In the genomic region with DNA sequence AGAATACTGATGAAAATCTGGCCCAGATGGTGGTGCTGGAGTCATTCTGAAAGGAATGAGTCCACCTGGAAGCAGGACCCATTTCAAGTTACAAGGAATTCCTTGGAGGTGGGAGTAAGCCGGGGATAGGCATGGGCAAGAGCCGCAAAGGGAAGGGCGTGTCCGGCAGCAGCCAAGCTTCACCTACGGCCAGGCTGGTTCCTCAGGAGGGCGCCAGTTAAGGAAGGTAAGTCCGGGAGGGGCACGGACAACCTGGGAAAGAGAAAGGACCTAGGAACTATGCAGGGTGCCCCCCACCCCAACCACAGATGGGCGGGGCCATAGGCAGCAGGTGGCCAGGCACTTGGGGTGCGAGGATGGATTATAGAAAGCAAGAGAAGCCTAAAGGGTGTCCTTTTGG, we compare ENCODE assay signal across 8 mouse cellular contexts. TPM values are rescaled to one million over a fixed set of nuclear protein-coding genes. Genes with fewer than 3 reads are reported as not detected.
DNase-seq lines count a peak whose midpoint lies in the region; ATAC-seq and TF ChIP-seq lines count a peak whose summit lies in the region.

No protein-coding gene starts in this region.

- H3K9ac ChIP-seq in heart, postnatal 0 days (replicated peaks; ENCODE audit: low read depth, low read length), result peak overlapping the region; percentile 49
- no peak overlapping the region; the same call in 1 of the 2 replicates for H3K9ac ChIP-seq in liver, embryonic 14.5 days (replicated peaks)

- ATAC-seq in cerebellum, adult (ENCODE audit: insufficient number of reproducible peaks, low FRiP score, low TSS enrichment), result no peak
- no peak for ATAC-seq in heart, postnatal 0 days (ENCODE audit: insufficient read depth, low read depth)
- ATAC-seq in liver, embryonic 14.5 days (ENCODE audit: insufficient read depth), result no peak

- no peaks in the 10 kb centered on the region for H3K36me3 ChIP-seq in heart, postnatal 0 days (replicated peaks; ENCODE audit: control insufficient read depth, insufficient read depth, low read length)
- H3K36me3 ChIP-seq in liver, embryonic 14.5 days (replicated peaks; ENCODE audit: control insufficient read depth, insufficient read depth, low read depth), result no peaks in the 10 kb centered on the region
- H3K36me3 ChIP-seq in small intestine, adult 2 months (ENCODE audit: control insufficient read depth, insufficient read depth, low read length), result no peaks in the 10 kb centered on the region

- no peaks in the 10 kb centered on the region for H3K9me3 ChIP-seq in heart, postnatal 0 days (replicated peaks; ENCODE audit: control insufficient read depth, low read length)
- H3K9me3 ChIP-seq in liver, embryonic 14.5 days (ENCODE audit: control insufficient read depth, low read length), result no peaks in the 10 kb centered on the region

- peak overlapping the region; percentile 58 for H3K4me3 ChIP-seq in heart, postnatal 0 days (ENCODE audit: low read depth, low read length)
- H3K4me3 ChIP-seq in liver, embryonic 14.5 days (ENCODE audit: insufficient read depth in 1 of 2, low read depth in 2 of 2, low read length in 2 of 2), result peak overlapping the region; percentile 53 to 58
- H3K4me3 ChIP-seq in small intestine, adult 2 months (ENCODE audit: low read depth, low read length), result peak overlapping the region; percentile 78

- DNase-seq in cerebellum, adult 11-12 months, result peak; percentile 79
- peak; percentile 20 for DNase-seq in urinary bladder, postnatal 14 days (ENCODE audit: low spot score)
- no peak for DNase-seq in urinary bladder, postnatal 10 days (ENCODE audit: low spot score)
- no peak for DNase-seq in heart, postnatal 0 days (ENCODE audit: low spot score)
- DNase-seq in liver, embryonic 14.5 days (ENCODE audit: low read depth in 3 of 3, low spot score in 3 of 3), result no peak
- DNase-seq in retina, postnatal 1 day, result no peak

- peaks cover 14% of the 10 kb centered on the region for H3K4me1 ChIP-seq in heart, postnatal 0 days (ENCODE audit: control insufficient read depth, insufficient read depth)
- peaks cover 0 to 7% of the 10 kb centered on the region in 2 experiments; a peak in 3 of 4 replicates for H3K4me1 ChIP-seq in liver, embryonic 14.5 days (replicated peaks; ENCODE audit: control insufficient read depth in 2 of 2, insufficient read depth in 2 of 2, low read length in 1 of 2)
- H3K4me1 ChIP-seq in small intestine, adult 2 months (ENCODE audit: control insufficient read depth, insufficient read depth, insufficient read length, low read length), result peaks cover 9% of the 10 kb centered on the region

- TF ChIP-seq CTCF in heart, postnatal 0 days (IDR thresholded peaks at IDR 0.05; ENCODE audit: low read depth), result no peak
- no peak for TF ChIP-seq CTCF in liver, embryonic 14.5 days (IDR thresholded peaks at IDR 0.05; ENCODE audit: low read depth)
- no peak for TF ChIP-seq CTCF in small intestine, adult 2 months (IDR thresholded peaks at IDR 0.05; ENCODE audit: extremely low read depth, insufficient read length, insufficient replicate concordance, low read depth, low read length)

- no peak for TF ChIP-seq POLR2A in small intestine, adult 2 months (IDR thresholded peaks at IDR 0.05; ENCODE audit: low read depth, low read length)

- 0 out of 2 replicates have a peak, but pooled peaks cover 6% of the 10 kb centered on the region for H3K27me3 ChIP-seq in heart, postnatal 0 days (ENCODE audit: control insufficient read depth, insufficient read depth, low read length)
- H3K27me3 ChIP-seq in liver, embryonic 14.5 days (ENCODE audit: control insufficient read depth, insufficient read depth, low read length), result peaks cover 22% of the 10 kb centered on the region
- H3K27me3 ChIP-seq in small intestine, adult 2 months (ENCODE audit: control insufficient read depth, insufficient read depth, low read length), result 0 out of 2 replicates have a peak, but pooled peaks cover 6% of the 10 kb centered on the region

- no peak overlapping the region for H3K27ac ChIP-seq in heart, postnatal 0 days (ENCODE audit: low read depth)
- no peak overlapping the region for H3K27ac ChIP-seq in liver, embryonic 14.5 days
- H3K27ac ChIP-seq in small intestine, adult 2 months (ENCODE audit: insufficient read depth, low read depth, low read length), result no peak overlapping the region

- 4% methylated on average over 10 of the region's 10 CpGs for WGBS in heart, postnatal 0 days
- 2% methylated on average over 10 of the region's 10 CpGs for WGBS in liver, embryonic 14.5 days (ENCODE audit: insufficient replicate concordance)
- 3% methylated on average over 10 of the region's 10 CpGs for WGBS in small intestine, adult 2 months

- TF ChIP-seq EP300 in heart, postnatal 0 days (IDR thresholded peaks at IDR 0.05; ENCODE audit: low read depth), result no peak
- TF ChIP-seq EP300 in liver, embryonic 14.5 days (IDR thresholded peaks at IDR 0.05; ENCODE audit: low read depth), result no peak

- H3K4me2 ChIP-seq in heart, postnatal 0 days (ENCODE audit: low read depth, low read length), result peak overlapping the region; percentile 84
- H3K4me2 ChIP-seq in liver, embryonic 14.5 days (ENCODE audit: low read depth), result peak overlapping the region; percentile 83

RNA-seq across cellular contexts. Expression of gene Garnl3, which starts 1.8 kb away (rescaled TPM):
- total RNA-seq in heart, postnatal 0 days (2014; rRNA removed; ENCODE audit: low replicate concordance), result 4.0 and 6.3 TPM in 2 replicates
- polyA plus RNA-seq in heart, postnatal 0 days (2015; fragmentation: Nextera tagmentation; extraction: Ambion mirVana), result 6.1 TPM in 2 replicates
- polyA plus RNA-seq in liver, embryonic 14.5 days (2012; rRNA removed), result 0.34 and 0.56 TPM in 2 replicates
- polyA plus RNA-seq in liver, embryonic 14.5 days (2014; fragmentation: Nextera tagmentation; extraction: Ambion mirVana), result 0.53 and 1.3 TPM in 2 replicates
- polyA plus RNA-seq in small intestine, adult 2 months (2012; rRNA removed), result 1.3 and 2.0 TPM in 2 replicates

Comparison
In these comparisons a context has a peak if more than half of its experiments do, and no peak if none do; other contexts are left out.
1. DNase-seq: peak in cerebellum, adult 11-12 months (single experiment) and urinary bladder, postnatal 14 days (single experiment); none in urinary bladder, postnatal 10 days (single experiment), heart, postnatal 0 days (single experiment), liver, embryonic 14.5 days (0 of 3) and retina, postnatal 1 day (single experiment).
2. Peak in every context shown above with its lines, with median percentiles within 50 percentile points of each other: H3K4me3 ChIP-seq.